Mouse (Mus musculus) heart, postnatal 25 days (tissue): ENCODE measurements around the gene Epha8. TPM values are rescaled to one million over a fixed set of nuclear protein-coding genes. Genes with fewer than 3 reads are reported as not detected.

Experiments
- DNase-seq: peaks from one replicate; pipeline ENCODE4 v3.0.0; 2022; ENCODE audit warnings: low spot score
- intact Hi-C: fragments of 180-260 bp; cut with DNase I; formaldehyde crosslinking; loops from one replicate; pipeline ENCODE4 v1.15.1; 2025
- total RNA-seq, 2 experiments: library from RNA; stranded (reverse); gene quantifications; 2 replicates each; pipeline ENCODE4 v1.2.3; 2021

Epha8 gene
- total RNA-seq, 2 experiments from 2014 or later, result not detected

DNA sequence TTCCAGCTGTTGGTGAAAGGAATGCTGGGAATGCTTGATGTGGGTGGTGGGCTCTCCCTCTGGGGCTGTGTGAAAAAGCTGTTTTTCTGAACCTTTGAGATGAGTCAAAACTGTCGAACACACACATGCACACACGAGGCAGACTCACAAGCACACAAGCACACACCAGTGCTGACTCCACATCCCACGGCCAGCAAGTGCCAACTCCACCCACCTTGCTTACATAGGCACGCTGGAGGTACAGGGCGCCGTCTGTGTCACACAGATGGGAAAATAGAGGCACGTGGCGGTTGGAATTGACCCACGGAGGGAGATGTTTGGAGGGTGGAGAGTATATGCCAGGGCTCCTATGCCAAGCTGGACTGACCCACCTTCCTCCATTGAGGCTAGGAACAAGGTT is 44.8 kb downstream of the Epha8 start:
- DNase-seq, result no peak
- intact Hi-C loops, result no loop called here

DNA sequence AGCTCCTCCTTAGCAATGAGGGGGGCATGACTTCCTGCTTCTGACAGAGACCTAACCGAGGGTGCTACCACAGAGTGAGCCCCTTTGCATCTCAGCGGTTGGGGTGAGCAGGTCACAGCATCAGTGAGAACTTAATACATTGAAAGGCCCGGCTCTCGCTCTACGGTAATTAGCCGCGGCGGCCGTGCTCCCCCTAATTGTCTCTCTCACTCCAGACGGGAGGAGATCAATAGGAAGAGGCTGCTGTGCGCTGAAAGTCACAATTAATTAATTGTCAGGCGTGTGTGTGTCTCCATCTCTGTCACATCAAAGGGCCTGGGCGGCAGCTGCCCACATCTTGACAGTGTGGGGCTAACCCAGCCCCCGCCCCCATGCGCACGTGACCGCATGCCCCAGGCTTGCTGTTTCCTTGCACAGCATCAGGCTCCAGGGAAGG is 45.4 kb downstream of the Epha8 start:
- intact Hi-C loops, result no loop called here
- DNase-seq, result no peak

GRCm38 (mm10) chr4:136907809-136908208 is 48.8 kb downstream of the Epha8 start:
- no peak for DNase-seq
- intact Hi-C loops, result loop anchor here (1.0 kb wide), 1 partner anchor 164 kb away; no protein-coding TSS in a partner anchor

DNA sequence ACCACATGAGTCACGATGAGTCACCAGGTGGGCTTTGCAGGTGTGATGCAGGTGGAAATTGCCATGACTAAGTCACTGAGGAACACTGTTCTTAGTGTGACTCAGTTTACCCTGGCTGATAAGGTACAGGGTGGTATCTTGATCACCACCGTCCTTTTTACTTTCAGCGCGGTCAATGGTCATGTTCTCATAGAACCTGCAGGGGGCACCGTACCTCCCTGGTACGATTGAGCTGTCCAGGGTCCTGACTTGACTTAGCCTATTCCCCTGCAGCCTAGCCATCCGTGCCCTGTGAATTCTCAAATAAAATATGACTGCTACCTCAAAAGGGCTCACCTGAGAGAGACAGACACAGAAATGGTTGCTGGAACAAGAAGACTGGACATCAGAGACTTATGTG is 49.6 kb downstream of the Epha8 start:
- intact Hi-C loops, result loop anchor here (1.0 kb wide), 1 partner anchor 165 kb away; no protein-coding TSS in a partner anchor
- DNase-seq, result no peak

DNA sequence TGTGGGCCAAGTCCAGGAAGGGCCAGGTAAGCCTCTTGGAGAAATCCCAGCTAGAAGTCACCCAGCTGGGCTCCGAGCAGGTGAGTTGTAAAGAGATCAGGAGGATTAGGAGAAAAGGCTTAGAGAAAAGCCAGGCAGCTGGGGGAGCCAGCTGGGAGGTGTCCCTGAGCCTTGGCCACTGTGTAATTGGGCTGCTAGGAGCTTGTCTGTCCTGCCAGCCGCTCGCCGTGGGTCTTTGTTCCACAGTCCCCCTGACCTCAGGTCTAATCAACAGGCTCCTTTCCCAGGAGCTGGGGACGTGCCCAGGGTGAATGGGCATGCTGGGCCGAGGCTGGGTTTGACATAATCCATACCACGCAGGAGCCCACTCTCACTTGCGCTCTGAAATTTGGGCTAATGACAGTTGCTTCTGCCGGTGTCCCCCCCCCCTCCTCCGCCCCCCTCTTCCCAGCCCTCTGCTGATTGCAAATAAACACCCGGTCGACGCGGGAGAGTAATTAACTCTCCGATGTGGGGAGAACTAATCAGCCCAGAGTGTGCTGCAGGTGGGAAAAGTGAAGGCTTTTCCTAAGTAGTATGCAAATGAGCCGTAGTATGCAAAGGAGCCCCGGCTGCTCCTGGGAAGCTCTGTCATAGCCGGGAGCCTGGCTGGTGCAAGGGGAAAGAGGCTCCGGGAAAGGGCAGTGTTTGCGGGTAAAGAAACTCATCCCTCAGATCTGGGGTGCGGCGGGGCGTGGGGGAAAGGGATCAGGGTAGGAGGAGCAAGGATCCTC is 51.7 kb downstream of the Epha8 start:
- intact Hi-C loops, result no loop called here
- no peak for DNase-seq

DNA sequence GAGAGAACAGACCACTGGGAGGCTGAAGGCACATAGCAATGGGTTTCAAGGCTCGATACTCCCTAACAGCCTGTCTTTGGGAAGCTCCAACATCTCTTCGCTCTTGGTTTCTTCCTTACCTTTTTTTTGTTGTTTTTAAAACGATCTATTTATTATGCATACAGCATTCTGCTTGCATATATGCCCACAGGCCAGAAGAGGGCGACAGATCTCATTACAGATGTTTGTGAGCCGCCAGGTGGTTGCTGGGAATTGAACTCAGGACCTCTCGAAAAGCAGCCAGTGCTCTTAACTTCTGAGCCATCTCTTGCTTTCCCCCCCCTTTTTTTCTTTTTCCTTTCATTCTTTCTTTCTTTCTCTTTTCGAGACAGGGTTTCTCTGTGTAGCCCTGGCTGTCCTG is 57.5 kb downstream of the Epha8 start:
- intact Hi-C loops, result no loop called here
- DNase-seq, result no peak

DNA sequence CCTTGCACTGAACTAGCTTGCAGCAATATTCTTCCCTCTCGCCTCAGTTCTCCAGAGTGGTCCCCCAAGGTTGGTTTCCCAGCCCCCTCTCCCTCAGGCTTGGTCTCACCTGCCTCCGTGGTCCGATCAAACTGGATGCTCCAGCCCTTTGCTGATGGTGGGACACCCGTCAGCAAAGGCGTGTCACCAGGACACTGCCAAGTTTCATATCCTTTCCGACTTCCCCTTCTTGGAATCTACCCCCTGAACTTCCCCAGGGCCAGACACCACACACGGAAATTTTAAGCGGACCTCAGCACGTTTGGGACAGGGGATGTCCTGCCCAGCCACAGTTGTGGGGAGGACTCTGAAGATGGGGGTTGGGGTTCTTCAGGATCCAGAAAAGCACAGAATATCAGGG is 58.0 kb downstream of the Epha8 start, which contains the start of gene C1qa:
TSS of gene C1qa (minus strand) at position 167 of the 400 bp plus-strand sequence.
- DNase-seq, result no peak
- intact Hi-C loops, result no loop called here

DNA sequence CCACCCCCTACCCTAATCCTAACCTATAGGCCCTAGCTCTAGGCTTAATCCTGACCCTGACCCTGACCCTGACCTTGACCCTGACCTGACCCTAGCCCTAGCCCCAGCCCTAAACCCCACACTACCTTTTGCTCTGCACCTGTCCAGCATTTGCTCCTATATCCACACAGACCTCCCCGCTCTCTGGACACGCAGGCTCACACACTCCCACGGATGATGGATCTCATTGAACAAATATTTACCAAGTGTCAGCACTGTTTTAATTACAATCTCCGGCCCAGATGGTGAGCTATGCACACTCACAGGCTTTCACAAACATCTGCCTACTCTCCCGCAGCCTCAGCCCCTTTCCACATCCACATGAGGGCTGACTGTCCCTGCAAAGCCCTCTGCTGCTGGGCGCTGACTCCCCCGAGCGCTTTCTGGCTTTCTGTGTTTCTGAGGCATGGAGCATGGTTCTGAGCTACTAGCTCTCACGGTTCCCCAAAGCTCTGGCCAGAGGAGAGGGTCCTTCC is 58.5 kb downstream of the Epha8 start:
- no peak for DNase-seq
- intact Hi-C loops, result no loop called here

GRCm38 (mm10) chr4:136896461-136896860 is 60.2 kb downstream of the Epha8 start:
- intact Hi-C loops, result no loop called here
- DNase-seq, result no peak

DNA sequence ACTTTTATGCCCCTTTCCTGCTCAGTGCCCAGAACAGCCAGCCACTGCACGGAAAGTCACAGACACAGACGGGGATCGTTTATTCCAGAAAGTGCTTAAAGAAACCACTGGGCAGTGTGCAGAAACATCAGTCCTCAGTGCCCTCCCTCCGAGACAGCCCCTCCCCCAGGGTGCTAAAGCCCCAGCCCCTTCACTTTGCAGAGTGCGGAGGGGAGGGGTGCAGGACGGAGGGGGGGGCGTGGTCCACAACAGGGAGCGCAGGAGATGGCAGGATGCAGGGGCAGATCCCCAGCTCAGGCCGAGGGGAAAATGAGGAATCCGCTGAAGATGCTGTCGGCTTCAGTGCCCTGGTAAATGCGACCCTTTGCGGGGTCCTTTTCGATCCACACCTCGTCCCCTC is 60.8 kb downstream of the Epha8 start:
- intact Hi-C loops, result no loop called here
- DNase-seq, result no peak

DNA sequence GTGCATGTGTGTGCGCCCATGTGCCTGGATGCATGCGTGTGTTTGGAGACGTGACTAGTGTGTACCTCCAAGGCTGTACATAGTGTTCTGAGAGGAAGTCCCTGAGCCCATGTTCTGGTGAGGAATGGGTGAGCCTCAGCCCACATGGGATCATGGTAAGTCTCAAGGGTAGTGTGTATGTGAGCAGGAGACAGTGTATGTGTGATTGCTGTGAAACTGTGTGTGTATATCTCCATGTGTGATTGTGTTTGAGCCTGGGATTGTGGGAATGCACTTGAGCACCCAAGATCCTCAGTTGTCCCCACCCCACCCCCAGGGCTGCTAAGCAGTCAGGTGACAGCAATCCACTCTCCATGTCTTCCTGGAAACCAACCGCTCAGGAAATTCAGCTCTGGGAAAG is 61.8 kb downstream of the Epha8 start:
- no peak for DNase-seq
- intact Hi-C loops, result loop anchor here (5.0 kb wide), 1 partner anchor 177 kb away; no protein-coding TSS in a partner anchor

DNA sequence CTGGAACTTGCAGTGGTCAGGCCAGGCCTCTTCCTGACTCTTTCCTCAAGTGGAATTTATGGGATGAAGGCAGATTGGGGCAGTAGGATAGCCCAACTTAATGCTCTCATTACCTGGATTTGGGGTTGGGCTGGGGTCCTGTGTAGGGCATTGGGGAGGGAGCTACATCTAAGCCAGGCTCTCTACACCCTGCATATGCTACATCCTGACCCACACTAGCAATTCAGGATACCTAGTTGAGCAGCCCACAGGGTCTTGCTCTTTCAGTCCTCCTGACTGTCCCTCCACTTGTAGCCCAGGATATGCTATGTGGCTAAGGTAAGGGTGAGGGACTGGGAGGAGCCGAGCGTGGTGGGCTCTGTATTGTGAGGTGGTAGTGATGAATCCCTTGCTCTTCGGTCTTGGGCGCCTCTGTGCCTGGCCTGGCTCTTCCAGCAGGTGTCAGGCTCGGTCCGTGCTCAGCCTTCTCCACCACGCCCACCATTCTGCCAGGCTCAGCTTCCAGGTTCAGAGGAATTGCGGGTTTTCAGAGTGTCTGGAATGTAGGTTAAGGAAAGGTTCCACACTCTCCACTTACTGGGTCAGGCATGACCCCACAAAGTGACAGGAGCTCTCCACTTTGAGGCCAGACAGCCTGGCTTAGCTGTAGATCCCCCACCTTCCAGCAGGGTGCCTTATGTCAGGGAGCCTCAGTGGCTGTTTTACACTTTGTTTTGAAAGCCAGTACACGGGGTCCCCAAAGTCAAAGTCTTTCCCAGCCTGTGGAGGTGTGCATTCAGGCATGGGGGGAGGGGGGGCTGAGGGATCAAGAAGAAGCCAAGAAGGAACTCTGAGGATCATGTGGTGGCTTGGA is 62.7 kb downstream of the Epha8 start:
- DNase-seq, result no peak
- intact Hi-C loops, result loop anchor here (5.0 kb wide), 1 partner anchor 178 kb away; no protein-coding TSS in a partner anchor

- intact Hi-C loops, result loop anchor here (5.0 kb wide), 1 partner anchor 179 kb away; no protein-coding TSS in a partner anchor
These were observed 63.8 kb downstream of the Epha8 start, which contains the start of gene C1qc for GRCm38 (mm10) chr4:136892811-136893210. C1qc (minus strand) TSS chr4:136893065.

GRCm38 (mm10) chr4:136892371-136892770 is 64.2 kb downstream of the Epha8 start:
- DNase-seq, result no peak
- intact Hi-C loops, result loop anchor here (5.0 kb wide), 1 partner anchor 180 kb away; no protein-coding TSS in a partner anchor

More at GRCm38 (mm10) chr4:136892811-136893210, 63.8 kb downstream of the Epha8 start, which contains the start of gene C1qc:
- DNase-seq, result no peak

GRCm38 (mm10) chr4:136891115-136891514 is 65.5 kb downstream of the Epha8 start:
- no peak for DNase-seq
- intact Hi-C loops, result loop anchor here (5.0 kb wide), 1 partner anchor 181 kb away; no protein-coding TSS in a partner anchor

DNA sequence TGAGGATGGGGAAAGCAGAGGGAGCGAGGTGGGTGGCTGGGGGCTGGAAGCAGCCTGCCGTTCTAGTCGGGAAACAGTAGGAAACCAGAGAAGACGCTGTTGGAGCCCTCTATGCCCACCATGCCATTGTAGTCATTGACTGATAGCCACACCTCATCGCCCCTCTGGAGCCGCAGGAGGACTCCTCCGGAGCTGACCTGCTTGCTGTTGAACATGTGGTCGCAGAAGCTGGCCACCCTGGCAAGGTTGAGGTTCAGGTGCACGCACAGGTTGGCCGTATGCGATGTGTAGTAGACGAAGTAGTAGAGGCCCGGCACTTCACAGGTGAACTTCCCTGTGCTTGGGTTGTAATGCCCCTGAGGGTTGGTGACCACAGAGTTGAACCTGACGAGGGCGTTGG is 66.6 kb downstream of the Epha8 start:
- DNase-seq, result no peak
- intact Hi-C loops, result loop anchor here (5.0 kb wide), 1 partner anchor 182 kb away; no protein-coding TSS in a partner anchor

- no peak for DNase-seq
- intact Hi-C loops, result no loop called here
These were observed 68.9 kb downstream of the Epha8 start for GRCm38 (mm10) chr4:136887714-136888113.

DNA sequence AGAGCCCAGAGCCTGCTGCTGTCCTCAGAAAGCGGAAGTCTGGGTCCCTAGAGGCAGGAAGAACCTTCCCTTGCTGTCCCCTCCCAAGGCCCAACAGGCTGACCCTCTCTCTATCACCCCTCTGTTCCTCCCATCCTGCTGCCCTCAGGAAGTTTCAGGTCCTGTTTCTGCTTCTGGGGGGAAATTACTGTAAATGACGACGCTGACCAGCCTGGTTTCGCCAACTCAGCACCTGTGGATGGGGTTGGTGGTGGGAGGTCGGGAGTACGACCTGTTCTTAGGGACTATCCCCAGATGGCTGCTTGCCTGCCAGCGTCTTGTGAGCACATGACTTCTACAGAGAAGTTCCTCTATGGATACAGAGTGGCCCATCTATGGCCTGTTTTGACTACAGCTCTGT is 70.5 kb downstream of the Epha8 start, which contains the start of gene C1qb:
TSS of gene C1qb (minus strand) at position 87 of the 400 bp plus-strand sequence.
- intact Hi-C loops, result no loop called here
- DNase-seq, result no peak
